Mouse (Mus musculus): ENCODE data around the gene Ryr3.

Ryr3 gene

GRCm38 (mm10) chr2:112900747-112901146 is 316.1 kb downstream of the Ryr3 start:
- no peak for DNase-seq

DNA sequence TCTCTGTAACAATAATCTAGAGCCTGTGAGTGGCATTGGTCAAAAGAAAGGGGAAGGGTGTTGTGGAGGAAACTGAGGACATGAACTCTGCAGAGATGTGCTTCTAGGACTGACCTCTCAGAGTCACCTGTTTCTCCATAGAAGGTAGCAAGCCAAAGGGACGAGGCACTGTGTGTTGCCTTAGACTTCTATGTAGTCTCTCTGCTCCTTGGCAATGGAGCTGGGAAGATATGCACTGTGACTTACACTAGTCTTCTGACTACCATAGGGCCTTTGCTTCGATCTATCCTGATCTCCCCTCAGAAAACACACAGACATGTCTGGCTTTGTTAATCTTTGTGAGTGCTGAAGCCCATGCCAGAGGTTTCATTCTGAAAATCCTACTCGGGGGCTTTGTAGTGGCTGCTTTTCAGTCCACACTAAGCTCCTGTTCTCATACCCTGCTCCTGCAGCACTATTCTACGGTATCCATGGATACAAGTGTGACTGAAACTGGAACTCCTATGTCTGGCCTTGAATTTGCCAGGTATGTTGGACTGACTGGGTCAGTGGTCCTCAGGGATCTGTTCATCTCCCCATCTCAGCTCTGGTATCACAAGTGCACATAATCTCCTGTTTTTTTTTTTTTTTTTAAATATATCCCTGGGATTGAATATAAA is 332.3 kb downstream of the Ryr3 start:
- no peak for DNase-seq

GRCm38 (mm10) chr2:112881805-112882204 is 335.1 kb downstream of the Ryr3 start:
- no peak for DNase-seq

DNA sequence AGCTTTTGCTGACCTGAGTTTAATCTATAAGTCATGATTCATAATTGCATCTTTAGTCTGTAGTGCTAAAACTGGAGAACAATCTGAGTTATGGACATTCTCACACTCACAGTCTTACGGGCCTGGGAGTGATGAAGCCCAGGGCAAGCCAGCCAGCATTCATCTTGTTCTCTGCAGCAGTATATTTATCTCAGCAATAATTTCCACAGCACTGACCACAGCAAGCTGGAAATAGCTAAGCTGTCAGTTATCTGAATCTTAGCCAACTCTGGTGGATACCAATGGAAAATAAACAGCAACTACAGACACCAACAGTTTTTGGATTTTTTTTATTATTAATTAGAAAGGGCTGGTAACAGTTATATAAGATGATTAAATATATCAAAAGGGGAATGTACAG is 335.5 kb downstream of the Ryr3 start:
- DNase-seq = no peak

DNA sequence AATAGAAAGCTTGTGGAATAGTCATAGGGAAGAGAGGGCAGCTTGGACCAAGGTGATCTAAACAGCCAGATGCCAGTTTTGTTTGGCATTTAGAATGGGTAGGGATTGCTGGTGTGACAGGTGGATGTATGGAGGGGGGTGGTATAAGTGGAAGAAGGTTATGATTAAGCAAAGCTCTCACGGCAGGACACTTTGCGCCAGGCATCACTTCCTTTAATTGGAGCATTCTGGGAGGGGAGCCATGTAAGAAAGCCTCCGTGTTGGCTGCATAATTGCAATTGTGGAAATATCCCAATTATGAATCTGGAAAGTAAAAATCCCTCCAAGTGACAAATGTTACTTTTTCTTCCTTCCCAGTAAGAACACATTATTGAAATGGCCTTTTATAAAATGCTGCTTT is 339.5 kb downstream of the Ryr3 start:
- no peak for DNase-seq

DNA sequence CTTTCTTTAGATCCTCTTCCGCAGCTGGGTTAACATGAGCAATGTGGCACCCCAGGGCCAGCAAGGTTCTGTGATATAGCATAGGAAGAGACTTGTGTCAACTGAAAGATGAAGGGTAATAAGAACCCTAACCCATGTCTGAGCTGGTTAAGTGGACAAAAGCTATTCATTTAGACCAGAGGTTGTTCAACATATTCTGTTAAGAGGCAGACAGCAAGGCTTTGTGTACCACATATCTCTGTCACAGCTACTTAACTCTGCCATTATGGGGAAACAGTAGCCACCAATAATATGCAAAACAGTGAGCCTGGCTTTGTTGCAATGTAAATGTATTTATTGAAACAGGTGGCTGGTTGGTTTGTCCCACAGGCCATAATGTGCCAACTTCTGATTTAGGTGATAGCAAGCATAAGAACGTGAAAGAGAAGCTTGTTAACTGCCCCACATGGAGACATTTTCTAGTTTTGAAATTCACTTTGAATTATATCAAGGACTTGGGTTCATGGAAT is 350.8 kb downstream of the Ryr3 start:
- DNase-seq = no peak

GRCm38 (mm10) chr2:112861792-112862191 is 355.1 kb downstream of the Ryr3 start:
- DNase-seq = no peak

DNA sequence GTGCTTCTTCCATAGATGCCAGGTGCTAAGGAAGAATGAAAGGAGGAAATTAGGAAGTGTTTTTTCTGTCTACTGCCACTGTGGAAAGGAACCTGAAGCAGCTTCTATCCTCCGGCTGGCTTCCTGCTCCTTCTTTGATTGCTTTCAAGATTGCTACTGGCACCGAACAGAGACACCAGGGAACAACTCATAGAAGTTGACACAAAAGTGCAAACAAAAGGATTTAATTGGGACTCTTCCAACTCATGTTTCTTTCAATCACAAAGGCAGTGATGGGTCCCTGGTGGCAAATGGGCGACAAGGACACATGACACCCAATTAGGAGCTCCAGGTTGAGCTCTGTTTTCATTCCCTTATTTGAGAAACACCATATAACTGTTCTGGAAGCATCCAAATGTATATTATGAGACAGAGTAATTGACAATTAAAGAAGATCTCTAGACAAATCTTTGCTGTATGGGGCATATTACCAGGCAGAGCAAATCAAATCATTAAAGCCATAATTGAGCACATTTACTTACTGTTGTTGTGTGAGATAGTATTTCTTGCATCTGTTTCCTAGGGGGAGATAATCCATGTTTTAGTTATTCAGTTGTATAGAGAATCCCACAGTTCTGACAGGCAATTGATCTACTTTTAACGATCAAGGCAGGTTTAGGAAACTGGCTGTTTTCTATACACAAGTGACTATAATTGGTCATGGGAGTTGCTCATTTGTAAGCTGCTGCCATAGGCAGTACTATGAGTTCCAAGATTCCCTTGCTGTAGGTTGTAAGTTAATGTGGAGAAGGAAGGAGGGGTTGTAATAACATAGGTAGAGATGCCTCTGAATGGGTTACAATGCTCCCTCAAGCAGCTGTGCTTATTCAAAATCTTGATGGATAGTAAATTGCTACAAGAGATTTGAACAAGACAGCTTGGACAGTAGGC is 371.0 kb downstream of the Ryr3 start:
- DNase-seq = no peak

GRCm38 (mm10) chr2:112842877-112843276 is 374.0 kb downstream of the Ryr3 start:
- no peak for DNase-seq

- DNase-seq = no peak
Measured at GRCm38 (mm10) chr2:112831423-112832305, 385.2 kb downstream of the Ryr3 start.

GRCm38 (mm10) chr2:112826571-112826970 is 390.3 kb downstream of the Ryr3 start:
- DNase-seq = no peak

DNA sequence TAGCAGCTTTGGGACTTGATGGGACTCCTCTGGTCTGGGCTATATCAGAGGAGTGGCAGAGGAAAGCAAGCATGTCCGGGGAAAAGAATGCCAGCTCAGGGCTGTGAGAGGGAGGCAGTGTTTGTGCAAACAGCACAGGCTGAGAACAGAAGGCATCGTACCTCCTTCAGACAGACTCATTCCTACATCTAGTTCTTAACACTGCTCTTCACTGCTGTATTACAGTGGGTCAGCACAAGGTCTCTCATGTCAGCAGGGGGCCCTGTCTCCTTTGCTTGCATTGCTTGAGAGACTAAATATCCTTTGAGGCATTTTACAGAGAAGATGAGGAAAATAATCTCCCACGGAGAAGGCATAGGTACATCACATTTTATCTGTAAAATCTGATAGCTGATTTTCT is 394.2 kb downstream of the Ryr3 start:
- peak; percentile 7 for DNase-seq

DNA sequence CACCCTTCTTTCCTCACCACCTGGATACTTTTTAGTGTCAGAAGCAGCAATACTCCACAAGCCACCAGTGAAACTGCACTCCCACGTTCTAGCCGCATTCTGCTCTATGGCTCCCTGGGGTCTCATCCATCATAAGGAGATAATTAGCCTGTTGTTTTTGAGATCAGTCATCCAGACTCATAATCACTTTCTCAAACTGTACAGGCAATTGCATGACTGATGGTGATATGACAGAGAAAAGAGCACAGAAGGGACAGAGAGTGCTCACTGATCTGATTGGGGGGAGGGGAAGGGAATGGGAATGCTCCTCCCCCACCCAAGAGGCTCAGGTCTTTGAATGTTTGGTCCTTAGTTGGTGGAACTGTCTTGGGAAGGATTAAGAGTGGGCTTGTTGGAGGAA is 397.8 kb downstream of the Ryr3 start:
- no peak for DNase-seq

- DNase-seq = no peak
Measured at GRCm38 (mm10) chr2:112816976-112817375, 399.9 kb downstream of the Ryr3 start.

DNA sequence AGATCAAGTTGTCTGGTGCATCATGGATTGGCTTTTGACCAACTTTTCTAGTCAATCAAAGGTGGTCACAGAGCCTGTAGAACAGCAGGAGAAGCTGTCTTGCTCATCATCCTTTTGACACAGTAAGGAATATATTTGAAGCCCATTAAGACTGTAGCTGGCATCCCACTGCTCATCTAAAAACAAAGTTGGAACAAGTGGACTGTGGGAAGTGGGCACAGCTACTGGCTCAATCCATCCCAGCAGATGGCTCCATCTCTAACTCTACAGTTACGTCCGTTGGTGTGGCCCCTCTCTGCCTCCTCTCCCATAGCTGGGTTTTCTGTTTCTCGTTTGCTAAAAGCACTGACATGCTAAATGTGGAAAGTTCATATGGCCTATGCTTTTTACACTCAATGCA is 400.9 kb downstream of the Ryr3 start:
- DNase-seq = no peak

DNA sequence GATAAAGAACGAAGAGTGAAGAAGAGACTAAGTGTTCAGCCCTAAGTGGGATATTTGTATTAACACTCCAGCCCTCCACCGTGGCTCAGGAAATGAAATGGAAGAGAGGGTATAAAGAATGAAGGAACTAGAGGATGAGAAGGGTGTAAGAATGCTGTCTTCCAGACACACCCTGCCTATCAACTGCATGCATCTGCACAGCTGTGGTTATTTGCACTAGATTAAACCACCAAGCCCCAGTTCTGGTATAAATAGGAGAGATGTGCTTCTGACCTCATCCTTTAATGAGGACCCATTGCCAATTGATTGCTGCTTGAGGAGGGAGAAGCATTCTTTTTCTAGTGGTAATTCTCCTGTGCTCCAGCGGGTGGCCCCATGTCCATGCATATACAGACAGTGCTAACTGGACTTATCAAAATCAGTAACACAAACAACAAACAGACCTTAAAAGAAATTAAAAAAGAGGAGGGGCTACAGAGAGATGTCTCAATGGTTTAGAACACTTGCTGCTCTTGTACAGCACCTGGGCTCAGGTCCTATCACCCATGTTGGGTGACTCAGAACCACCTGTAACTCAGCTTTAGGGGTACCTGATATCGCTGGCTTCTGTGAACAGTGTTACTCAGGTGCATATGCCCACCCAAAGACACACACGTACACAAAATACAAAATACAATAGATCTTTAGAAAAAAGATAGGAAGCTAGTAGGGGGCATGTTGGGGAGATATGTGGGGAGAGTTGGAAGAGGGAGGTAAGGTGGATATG is 404.1 kb downstream of the Ryr3 start:
- peak; percentile 16 for DNase-seq

DNA sequence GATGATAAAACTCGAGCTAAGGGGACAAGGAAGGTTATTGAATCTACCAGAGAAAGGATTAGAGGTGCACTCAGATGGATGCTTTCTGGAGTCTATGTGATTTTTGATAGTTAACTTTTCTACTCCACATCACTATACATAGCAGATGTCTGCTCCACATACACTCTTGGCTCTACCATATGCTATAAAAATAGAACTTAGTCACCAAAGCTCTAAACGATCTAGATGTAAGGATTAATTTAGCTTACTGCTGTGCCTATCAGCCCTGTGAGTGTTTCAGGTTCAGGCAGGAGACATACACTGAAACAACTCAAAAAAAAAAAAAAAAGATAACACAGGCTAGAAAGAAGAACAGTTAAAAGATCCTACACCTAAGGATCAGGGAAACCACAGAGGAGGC is 410.9 kb downstream of the Ryr3 start:
- no peak for DNase-seq

DNA sequence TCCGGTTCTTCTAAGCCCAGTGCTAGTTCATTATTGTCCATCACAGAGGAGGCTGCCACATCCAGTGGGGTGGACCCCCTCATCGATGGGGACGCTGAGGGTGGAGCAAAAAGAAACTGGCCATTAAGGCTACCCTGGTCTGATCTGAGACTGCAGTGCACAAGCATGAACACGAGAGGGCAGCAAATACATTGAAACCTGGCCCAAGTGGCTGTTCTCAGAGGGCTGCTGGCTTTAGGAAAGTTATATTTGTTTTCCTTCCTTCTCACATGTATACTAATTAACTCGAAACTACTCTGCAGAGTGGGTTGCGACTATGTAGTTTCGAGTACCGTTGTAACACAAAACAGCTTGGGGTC is 416.9 kb downstream of the Ryr3 start:
- peak; percentile 51 for DNase-seq

- no peak for DNase-seq
Measured at GRCm38 (mm10) chr2:112799351-112799994, 417.4 kb downstream of the Ryr3 start.

DNA sequence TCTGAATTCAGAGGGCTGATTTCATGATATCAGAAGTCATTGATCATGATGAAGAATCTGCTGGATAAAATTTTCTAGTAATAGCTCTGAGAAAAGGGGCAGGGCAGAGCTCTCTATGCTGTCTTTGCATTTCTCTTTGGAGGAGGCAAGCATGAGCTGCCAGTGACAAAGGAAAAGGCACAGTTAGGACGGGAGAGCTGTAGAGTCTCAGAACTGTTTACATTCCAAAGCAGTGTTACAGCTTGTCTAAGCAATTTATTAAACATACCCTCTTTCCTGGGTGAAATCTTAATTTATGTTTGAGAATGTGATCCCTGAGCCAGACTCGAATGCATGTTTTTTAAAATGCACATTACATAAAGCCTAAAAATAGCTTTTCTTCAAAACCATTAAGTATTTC is 435.3 kb downstream of the Ryr3 start:
- no peak for DNase-seq

GRCm38 (mm10) chr2:112774762-112775161 is 442.1 kb downstream of the Ryr3 start:
- DNase-seq = peak; percentile 63

GRCm38 (mm10) chr2:112767665-112768064 is 449.2 kb downstream of the Ryr3 start:
- no peak for DNase-seq
